Mouse (Mus musculus) adrenal gland, adult 2 months (tissue): ENCODE results near the gene Zic5. TPM values are rescaled to one million over a fixed set of nuclear protein-coding genes. Genes with fewer than 3 reads are reported as not detected.

Experiments used
- DNase-seq: peaks from one replicate; pipeline ENCODE4 v3.0.0; 2021
- polyA plus RNA-seq: library from polyadenylated mRNA; depleted of rRNA; stranded (reverse); fragments of >200 nt; gene quantifications from 2 replicates; pipeline ENCODE4 v1.2.3, GENCODE M21; 2012; rRNA removed
- total RNA-seq, 2 experiments: library from RNA; stranded (reverse); gene quantifications; 2 replicates each; pipeline ENCODE4 v1.2.3; 2021

The Zic5 gene
- total and polyA plus RNA-seq, 3 experiments = 0.02 TPM; not detected in 2

DNA sequence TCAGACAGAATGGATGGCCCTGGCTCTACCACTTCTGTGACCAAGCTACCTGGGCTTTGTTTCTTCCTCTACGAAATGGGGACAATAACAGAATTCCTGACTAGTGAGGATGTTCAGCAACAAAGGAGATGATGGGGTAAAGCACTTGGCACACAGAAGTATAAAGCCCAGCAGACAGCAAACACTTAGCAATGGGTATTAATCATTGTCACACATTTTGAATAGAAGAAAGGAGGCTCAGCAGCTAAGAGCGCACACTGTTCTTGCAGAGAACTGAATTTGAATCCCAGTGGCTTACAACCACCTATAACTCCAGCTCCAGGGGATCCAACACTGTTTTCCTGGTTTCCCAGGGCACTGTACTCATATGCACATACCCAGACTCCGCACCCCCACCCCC lies 37.8 kb downstream of the Zic5 start:
- DNase-seq = no peak

DNA sequence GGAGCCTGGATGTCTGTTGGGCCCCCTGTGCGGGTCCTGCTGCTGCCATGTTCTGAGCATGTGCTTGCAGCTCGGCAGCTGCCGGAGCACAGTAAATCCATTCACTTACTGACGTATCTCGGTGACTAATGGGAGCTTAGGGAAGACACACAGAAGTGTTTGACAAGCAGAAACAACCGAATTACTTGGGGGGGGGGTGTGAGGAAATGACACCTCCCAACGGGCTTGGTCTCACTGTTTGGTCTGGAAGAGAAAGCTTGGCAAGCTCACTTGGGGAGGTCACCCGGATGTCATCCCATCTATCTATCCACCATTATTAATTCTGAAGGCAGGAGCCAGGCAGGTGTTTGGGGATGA lies 38.3 kb downstream of the Zic5 start:
- DNase-seq = no peak

DNA sequence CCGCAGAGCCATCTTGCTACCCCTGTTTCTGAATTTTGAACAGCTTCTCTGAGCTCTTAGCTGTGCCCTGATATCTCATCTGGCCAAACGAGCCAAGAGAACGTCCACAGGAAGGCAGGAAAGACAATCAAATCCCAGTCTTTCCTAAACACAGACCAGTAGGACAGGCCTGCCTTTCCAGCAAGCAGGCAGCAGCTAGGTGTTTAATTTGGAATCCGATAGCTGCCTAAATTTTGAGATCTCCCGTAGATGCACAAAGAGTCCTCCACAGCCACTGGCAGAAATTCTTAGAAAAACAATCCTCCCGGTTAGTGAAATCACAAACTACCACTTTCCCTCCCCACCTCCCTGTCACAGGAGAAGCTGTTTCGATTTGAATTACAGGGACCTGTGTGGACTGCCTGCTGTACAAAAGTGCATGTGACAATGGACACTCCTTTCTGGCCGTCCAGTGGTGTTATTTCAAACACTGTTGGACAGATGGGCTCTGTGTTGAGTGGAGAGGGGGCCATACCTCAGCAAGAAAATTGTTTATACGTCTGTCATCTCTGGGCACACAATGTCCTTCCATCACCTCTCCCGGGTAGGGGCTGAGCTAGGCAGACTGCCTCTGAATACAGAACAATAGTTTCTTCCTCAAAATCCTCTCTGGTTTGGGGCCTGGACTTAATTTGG lies 38.8 kb downstream of the Zic5 start:
- DNase-seq = no peak

DNA sequence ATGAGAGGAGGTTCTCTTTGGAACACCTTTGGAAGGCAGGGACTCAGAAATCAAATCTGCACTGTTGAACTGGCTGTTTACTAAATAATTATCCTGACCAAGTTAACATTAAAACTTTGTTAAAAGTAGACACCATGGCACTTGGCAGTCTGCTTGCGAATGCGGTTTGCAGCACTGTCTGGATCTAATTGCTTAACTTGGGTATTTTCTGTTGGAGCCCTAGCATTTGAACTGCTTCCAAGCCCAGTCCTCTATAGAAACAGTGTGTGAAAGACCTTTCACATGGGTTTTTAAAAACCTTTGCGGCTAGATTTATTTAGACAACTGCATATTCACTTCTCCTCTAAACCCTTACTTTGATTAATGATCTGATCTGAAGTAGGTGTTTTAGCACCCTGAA lies 41.0 kb downstream of the Zic5 start:
- DNase-seq = no peak

DNA sequence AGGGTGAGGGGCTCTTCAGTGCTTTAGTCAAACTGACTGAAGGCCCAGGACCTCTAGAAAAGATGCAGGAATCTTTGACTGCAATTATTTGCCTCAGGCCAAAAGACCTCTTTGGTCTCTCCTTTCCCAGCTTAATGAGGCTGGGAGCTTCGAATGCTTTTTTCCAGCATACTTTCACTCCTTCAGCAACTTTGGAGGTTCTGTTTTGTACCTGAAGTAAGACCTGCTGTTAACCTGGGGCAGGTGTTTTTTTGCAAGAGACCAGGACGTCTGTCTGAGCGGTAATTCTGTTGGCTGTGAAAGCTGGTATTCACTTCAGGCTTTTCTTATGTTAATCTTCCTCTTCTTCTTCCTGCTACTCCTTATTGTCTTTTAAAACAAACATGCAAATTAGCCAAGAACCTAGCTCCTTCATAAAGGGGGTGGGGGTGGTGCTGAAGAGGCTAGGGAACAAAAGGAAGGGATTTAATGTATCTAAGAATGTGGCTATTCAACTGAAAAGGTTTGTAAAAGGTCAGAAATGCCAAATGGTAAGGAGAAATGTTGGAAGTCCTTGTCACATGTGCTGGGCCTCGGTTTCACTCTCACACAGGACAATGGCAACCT lies 49.2 kb downstream of the Zic5 start:
- DNase-seq = no peak

DNA sequence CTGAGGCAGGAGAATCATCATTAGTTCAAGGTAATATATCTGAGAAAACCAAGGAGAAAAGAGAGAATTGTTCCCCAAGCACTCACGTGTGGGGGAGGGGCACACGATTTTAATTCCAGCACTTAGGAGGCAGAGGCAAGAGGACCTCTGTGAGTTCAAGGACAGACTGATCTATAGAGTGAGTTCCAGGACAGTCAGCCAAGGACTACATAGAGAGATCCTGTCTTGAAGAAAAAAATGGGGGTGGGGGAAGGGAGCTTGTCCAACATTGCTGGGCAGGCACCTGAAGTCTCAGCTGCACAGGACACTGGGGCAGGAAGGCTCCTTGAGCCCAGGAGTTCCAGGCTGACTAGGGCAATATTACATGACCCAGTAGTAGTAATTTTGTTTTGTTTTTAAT lies 50.7 kb downstream of the Zic5 start:
- DNase-seq = no peak

DNA sequence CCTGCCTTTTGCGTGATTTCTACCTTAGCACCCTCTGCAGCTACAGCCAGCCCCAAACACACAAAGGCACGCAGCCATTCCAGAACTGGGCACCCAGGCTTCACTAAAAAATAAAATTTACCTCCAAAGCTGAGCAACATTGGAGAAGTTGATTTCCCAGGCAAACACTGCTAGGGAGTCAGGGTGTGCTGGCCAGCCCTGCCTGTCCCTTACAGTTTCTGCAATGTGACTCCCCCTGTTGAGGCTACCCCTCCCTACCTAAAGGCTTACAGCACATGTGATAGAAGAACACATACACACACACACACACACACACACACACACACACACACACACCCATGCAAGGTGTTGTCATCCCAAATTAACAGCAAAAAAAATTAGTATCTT lies 51.9 kb downstream of the Zic5 start:
- no peak for DNase-seq

DNA sequence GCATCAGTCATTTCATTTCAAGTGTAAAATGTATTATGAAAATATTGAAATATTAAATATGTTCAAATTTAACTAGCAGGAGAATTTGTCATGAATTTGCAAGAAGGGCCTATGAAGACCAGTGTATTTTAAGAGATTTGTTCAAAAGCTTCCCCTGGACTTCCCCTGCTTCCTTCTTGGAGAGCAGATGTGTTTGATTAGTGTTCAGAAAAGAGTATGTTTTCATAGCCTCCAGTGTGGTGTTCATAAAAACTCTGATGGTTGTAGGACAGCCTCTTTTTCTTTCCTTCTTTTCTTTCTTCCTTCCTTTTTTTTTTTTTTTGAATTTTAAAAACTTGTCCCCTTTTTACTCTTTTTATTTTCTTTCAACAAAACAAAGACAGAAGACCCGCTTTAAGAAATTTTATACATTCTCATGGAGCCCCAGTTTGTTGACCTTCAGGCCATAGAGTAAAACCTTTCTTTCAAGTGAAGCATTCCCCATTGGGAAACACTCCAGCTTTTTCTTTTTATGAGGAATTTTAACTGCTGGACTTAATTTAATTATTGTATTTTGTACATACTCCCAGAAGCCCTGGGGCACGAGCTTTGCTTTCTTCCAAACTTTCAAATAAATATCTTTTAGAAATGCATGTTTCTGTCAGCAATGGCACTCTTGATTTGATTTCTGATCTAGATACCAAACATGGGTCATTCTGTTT lies 52.5 kb downstream of the Zic5 start:
- DNase-seq = no peak

Other genes with a start within 250 kb of the Zic5 start
- gene Gm5089, start 14.6 kb downstream of the Zic5 start, total RNA-seq = not detected
- not detected in 2 replicates for gene Gm5089, start 14.6 kb downstream of the Zic5 start, polyA plus RNA-seq
- gene Zic2, start 9.8 kb upstream of the Zic5 start, total RNA-seq = not detected
- gene Zic2, start 9.8 kb upstream of the Zic5 start, polyA plus RNA-seq = 0.10 and 0.41 TPM in 2 replicates
- gene Gm10837, start 24.9 kb upstream of the Zic5 start, total RNA-seq = not detected
- gene Gm10837, start 24.9 kb upstream of the Zic5 start, polyA plus RNA-seq = not detected in 2 replicates
- 100 to 1,000 TPM; 152 to 179 TPM for gene Pcca, start 68.6 kb upstream of the Zic5 start, total RNA-seq
- 18.9 and 20.6 TPM in 2 replicates for gene Pcca, start 68.6 kb upstream of the Zic5 start, polyA plus RNA-seq